Mouse (Mus musculus): ENCODE data around the gene Shc4. TPM values are rescaled to one million over a fixed set of nuclear protein-coding genes. Genes with fewer than 3 reads are reported as not detected.

Gene Shc4
- 4.3 and 5.0 TPM in 2 replicates for polyA plus RNA-seq (2015; fragmentation: Nextera tagmentation; extraction: Ambion mirVana)

GRCm38 (mm10) chr2:125724086-125724430, at the start of gene Shc4:
TSS of gene Shc4 (minus strand) at chr2:125724148.
- 0 out of 2 replicates have a peak, but pooled peaks cover 4% of the 10 kb centered on the region for H3K27me3 ChIP-seq (replicated peaks; ENCODE audit: control insufficient read depth, insufficient read depth, low read length)
- WGBS = under 1% methylated on average over 15 of the region's 15 CpGs
- peak within 1 kb of the TSS; percentile 75 for H3K27ac ChIP-seq (ENCODE audit: low read depth, low read length)
- no peaks in the 10 kb centered on the region for H3K9me3 ChIP-seq (ENCODE audit: control insufficient read depth, low read length)
- peak; percentile 88 for ATAC-seq
- no peaks in the 10 kb centered on the region for H3K36me3 ChIP-seq (ENCODE audit: control insufficient read depth, insufficient read depth, low read length)
- H3K4me1 ChIP-seq (ENCODE audit: control insufficient read depth, insufficient read depth, low read depth, low read length) = peaks cover 18% of the 10 kb centered on the region
- H3K4me3 ChIP-seq (ENCODE audit: low read length) = peak within 1 kb of the TSS; percentile 57
- peak within 1 kb of the TSS; percentile 100 for H3K4me2 ChIP-seq (ENCODE audit: low read length)
- peak within 1 kb of the TSS; percentile 77 for H3K9ac ChIP-seq (ENCODE audit: low read depth, low read length)

GRCm38 (mm10) chr2:125765029-125765428, 41.1 kb upstream of the Shc4 start:
- Histone ChIP-seq H3K4me3 (ENCODE audit: low read length) (no peak overlapping the region), H3K36me3 (ENCODE audit: control insufficient read depth, insufficient read depth, low read length) (peaks cover 34% of the 10 kb centered on the region), H3K4me2 (ENCODE audit: low read length) (no peak overlapping the region), H3K27ac (ENCODE audit: low read depth, low read length) (no peak overlapping the region), H3K27me3 (replicated peaks; ENCODE audit: control insufficient read depth, insufficient read depth, low read length) (no peaks in the 10 kb centered on the region), H3K9me3 (ENCODE audit: control insufficient read depth, low read length) (no peaks in the 10 kb centered on the region), H3K9ac (ENCODE audit: low read depth, low read length) (no peak overlapping the region), H3K4me1 (ENCODE audit: control insufficient read depth, insufficient read depth, low read depth, low read length) (no peaks in the 10 kb centered on the region)
- WGBS = 86% methylated on average over 3 of the region's 3 CpGs
- peak; percentile 76; the same call in 1 of the 2 replicates for ATAC-seq

DNA sequence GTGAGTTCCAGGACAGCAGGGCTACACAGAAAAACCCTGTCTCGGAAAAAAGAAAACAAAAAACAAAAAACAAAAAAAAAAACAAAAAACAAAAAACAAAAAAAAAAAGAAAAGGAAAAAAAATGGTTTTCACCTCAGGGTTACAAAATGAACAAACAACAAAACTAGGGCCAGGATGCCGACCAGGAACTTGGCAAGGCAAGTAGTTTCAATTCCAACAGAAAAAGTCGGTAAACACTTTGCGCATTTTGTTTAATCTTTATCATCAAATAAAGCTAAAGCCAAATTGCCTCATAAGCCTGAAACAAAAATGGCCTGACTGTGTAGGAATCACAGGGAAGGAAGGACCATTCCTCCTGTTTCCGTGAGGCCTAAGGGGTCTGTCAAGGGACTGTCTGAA, 40.6 kb upstream of the Shc4 start:
- Histone ChIP-seq H3K9ac (ENCODE audit: low read depth, low read length) (no peak overlapping the region), H3K27ac (ENCODE audit: low read depth, low read length) (no peak overlapping the region), H3K4me1 (ENCODE audit: control insufficient read depth, insufficient read depth, low read depth, low read length) (no peaks in the 10 kb centered on the region), H3K4me3 (ENCODE audit: low read length) (no peak overlapping the region), H3K27me3 (replicated peaks; ENCODE audit: control insufficient read depth, insufficient read depth, low read length) (no peaks in the 10 kb centered on the region), H3K4me2 (ENCODE audit: low read length) (no peak overlapping the region), H3K9me3 (ENCODE audit: control insufficient read depth, low read length) (no peaks in the 10 kb centered on the region), H3K36me3 (ENCODE audit: control insufficient read depth, insufficient read depth, low read length) (peaks cover 35% of the 10 kb centered on the region)
- ATAC-seq = no peak
- 92% methylated on average over 5 of the region's 5 CpGs for WGBS

- no peak overlapping the region for H3K4me2 ChIP-seq (ENCODE audit: low read length)
- H3K9ac ChIP-seq (ENCODE audit: low read depth, low read length) = no peak overlapping the region
- no peak overlapping the region for H3K4me3 ChIP-seq (ENCODE audit: low read length)
- no peaks in the 10 kb centered on the region for H3K27me3 ChIP-seq (replicated peaks; ENCODE audit: control insufficient read depth, insufficient read depth, low read length)
- H3K27ac ChIP-seq (ENCODE audit: low read depth, low read length) = no peak overlapping the region
- ATAC-seq = no peak
- WGBS = 80% methylated on average over 2 of the region's 2 CpGs
- peaks cover 35% of the 10 kb centered on the region for H3K36me3 ChIP-seq (ENCODE audit: control insufficient read depth, insufficient read depth, low read length)
- H3K9me3 ChIP-seq (ENCODE audit: control insufficient read depth, low read length) = no peaks in the 10 kb centered on the region
- no peaks in the 10 kb centered on the region for H3K4me1 ChIP-seq (ENCODE audit: control insufficient read depth, insufficient read depth, low read depth, low read length)
These were observed 25.4 kb upstream of the Shc4 start for GRCm38 (mm10) chr2:125749330-125749729.

DNA sequence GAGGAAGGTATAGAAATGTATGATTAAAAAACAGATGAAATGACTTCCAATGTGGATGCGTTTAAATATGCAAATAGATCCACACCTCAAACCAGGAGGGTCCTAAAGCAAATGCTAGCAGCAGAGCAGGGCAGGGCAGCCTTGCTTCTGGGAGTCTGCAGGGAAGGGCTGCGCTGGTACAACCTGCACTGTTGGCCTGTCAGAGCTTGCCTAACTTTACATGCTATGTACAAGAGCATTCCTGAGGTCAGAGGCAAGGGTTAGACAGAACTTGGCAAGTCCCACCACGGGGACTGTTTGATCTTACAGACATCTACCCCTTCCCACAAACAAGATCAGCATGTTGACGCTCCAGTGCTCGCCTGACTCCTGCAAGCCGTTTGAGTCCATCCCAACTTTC, 15.4 kb upstream of the Shc4 start:
- Histone ChIP-seq H3K36me3 (ENCODE audit: control insufficient read depth, insufficient read depth, low read length) (peaks cover 29% of the 10 kb centered on the region), H3K9ac (ENCODE audit: low read depth, low read length) (no peak overlapping the region)
- 90% methylated on average over 6 of the region's 6 CpGs for WGBS

GRCm38 (mm10) chr2:125738718-125739117, 14.8 kb upstream of the Shc4 start:
- H3K4me3 ChIP-seq (ENCODE audit: low read length) = no peak overlapping the region
- no peaks in the 10 kb centered on the region for H3K9me3 ChIP-seq (ENCODE audit: control insufficient read depth, low read length)
- no peak overlapping the region for H3K27ac ChIP-seq (ENCODE audit: low read depth, low read length)
- H3K4me2 ChIP-seq (ENCODE audit: low read length) = no peak overlapping the region
- no peaks in the 10 kb centered on the region for H3K4me1 ChIP-seq (ENCODE audit: control insufficient read depth, insufficient read depth, low read depth, low read length)
- 73% methylated on average over 5 of the region's 5 CpGs for WGBS
- H3K9ac ChIP-seq (ENCODE audit: low read depth, low read length) = no peak overlapping the region
- H3K27me3 ChIP-seq (replicated peaks; ENCODE audit: control insufficient read depth, insufficient read depth, low read length) = no peaks in the 10 kb centered on the region
- ATAC-seq = no peak
- H3K36me3 ChIP-seq (ENCODE audit: control insufficient read depth, insufficient read depth, low read length) = peaks cover 25% of the 10 kb centered on the region

More for the DNA sequence above, 15.4 kb upstream of the Shc4 start:
- Histone ChIP-seq H3K4me2 (ENCODE audit: low read length) (no peak overlapping the region), H3K9me3 (ENCODE audit: control insufficient read depth, low read length) (no peaks in the 10 kb centered on the region), H3K4me3 (ENCODE audit: low read length) (no peak overlapping the region), H3K27ac (ENCODE audit: low read depth, low read length) (no peak overlapping the region), H3K27me3 (replicated peaks; ENCODE audit: control insufficient read depth, insufficient read depth, low read length) (no peaks in the 10 kb centered on the region), H3K4me1 (ENCODE audit: control insufficient read depth, insufficient read depth, low read depth, low read length) (no peaks in the 10 kb centered on the region)
- no peak for ATAC-seq

DNA sequence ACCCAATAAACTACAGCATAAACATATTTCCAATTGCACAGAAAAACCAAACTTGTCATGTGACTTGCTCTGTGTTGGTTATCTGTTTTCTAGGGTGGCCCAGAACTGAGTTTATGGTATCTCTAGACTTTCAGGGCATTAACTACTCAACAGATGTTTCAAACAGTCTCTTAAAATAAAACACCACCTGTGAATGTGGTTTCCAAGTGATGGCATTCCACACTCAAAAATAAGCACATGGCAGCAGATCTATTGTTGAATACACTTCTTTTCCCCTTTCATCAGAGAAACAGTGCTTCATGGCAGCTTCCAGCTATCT, 12.0 kb upstream of the Shc4 start:
- Histone ChIP-seq H3K36me3 (ENCODE audit: control insufficient read depth, insufficient read depth, low read length) (peaks cover 12% of the 10 kb centered on the region), H3K9me3 (ENCODE audit: control insufficient read depth, low read length) (no peaks in the 10 kb centered on the region), H3K4me2 (ENCODE audit: low read length) (no peak overlapping the region), H3K4me3 (ENCODE audit: low read length) (no peak overlapping the region), H3K27ac (ENCODE audit: low read depth, low read length) (no peak overlapping the region), H3K4me1 (ENCODE audit: control insufficient read depth, insufficient read depth, low read depth, low read length) (peaks cover 6% of the 10 kb centered on the region; the same call in 1 of the 2 replicates), H3K27me3 (replicated peaks; ENCODE audit: control insufficient read depth, insufficient read depth, low read length) (no peaks in the 10 kb centered on the region), H3K9ac (ENCODE audit: low read depth, low read length) (no peak overlapping the region)
- ATAC-seq = no peak

- Histone ChIP-seq H3K9me3 (ENCODE audit: control insufficient read depth, low read length) (no peaks in the 10 kb centered on the region), H3K4me1 (ENCODE audit: control insufficient read depth, insufficient read depth, low read depth, low read length) (peaks cover 6% of the 10 kb centered on the region; the same call in 1 of the 2 replicates), H3K4me3 (ENCODE audit: low read length) (no peak overlapping the region), H3K27ac (ENCODE audit: low read depth, low read length) (no peak overlapping the region), H3K4me2 (ENCODE audit: low read length) (no peak overlapping the region), H3K36me3 (ENCODE audit: control insufficient read depth, insufficient read depth, low read length) (peaks cover 9% of the 10 kb centered on the region), H3K9ac (ENCODE audit: low read depth, low read length) (no peak overlapping the region), H3K27me3 (replicated peaks; ENCODE audit: control insufficient read depth, insufficient read depth, low read length) (no peaks in the 10 kb centered on the region)
- WGBS = 77% methylated on average over 2 of the region's 2 CpGs
- ATAC-seq = no peak
These were observed 11.5 kb upstream of the Shc4 start for GRCm38 (mm10) chr2:125735333-125736024.

GRCm38 (mm10) chr2:125734741-125735140, 10.8 kb upstream of the Shc4 start:
- peaks cover 5% of the 10 kb centered on the region; the same call in 1 of the 2 replicates for H3K36me3 ChIP-seq (ENCODE audit: control insufficient read depth, insufficient read depth, low read length)
- H3K27me3 ChIP-seq (replicated peaks; ENCODE audit: control insufficient read depth, insufficient read depth, low read length) = no peaks in the 10 kb centered on the region
- H3K9ac ChIP-seq (ENCODE audit: low read depth, low read length) = no peak overlapping the region
- H3K4me1 ChIP-seq (ENCODE audit: control insufficient read depth, insufficient read depth, low read depth, low read length) = peaks cover 6% of the 10 kb centered on the region; the same call in 1 of the 2 replicates
- no peaks in the 10 kb centered on the region for H3K9me3 ChIP-seq (ENCODE audit: control insufficient read depth, low read length)
- no peak overlapping the region for H3K27ac ChIP-seq (ENCODE audit: low read depth, low read length)
- no peak overlapping the region for H3K4me2 ChIP-seq (ENCODE audit: low read length)
- ATAC-seq = no peak
- H3K4me3 ChIP-seq (ENCODE audit: low read length) = no peak overlapping the region
